Mouse (Mus musculus) kidney, adult 9 months (tissue): ENCODE data around the gene Cep164.
"Not testable (repeated sequence)": the region's sequence is repeated elsewhere in the genome, so short reads cannot be mapped to it uniquely, and the experiment has no call there.

Experiments used
- DNase-seq: peaks from one replicate; pipeline ENCODE4 v3.0.0; 2022

Gene Cep164

DNA sequence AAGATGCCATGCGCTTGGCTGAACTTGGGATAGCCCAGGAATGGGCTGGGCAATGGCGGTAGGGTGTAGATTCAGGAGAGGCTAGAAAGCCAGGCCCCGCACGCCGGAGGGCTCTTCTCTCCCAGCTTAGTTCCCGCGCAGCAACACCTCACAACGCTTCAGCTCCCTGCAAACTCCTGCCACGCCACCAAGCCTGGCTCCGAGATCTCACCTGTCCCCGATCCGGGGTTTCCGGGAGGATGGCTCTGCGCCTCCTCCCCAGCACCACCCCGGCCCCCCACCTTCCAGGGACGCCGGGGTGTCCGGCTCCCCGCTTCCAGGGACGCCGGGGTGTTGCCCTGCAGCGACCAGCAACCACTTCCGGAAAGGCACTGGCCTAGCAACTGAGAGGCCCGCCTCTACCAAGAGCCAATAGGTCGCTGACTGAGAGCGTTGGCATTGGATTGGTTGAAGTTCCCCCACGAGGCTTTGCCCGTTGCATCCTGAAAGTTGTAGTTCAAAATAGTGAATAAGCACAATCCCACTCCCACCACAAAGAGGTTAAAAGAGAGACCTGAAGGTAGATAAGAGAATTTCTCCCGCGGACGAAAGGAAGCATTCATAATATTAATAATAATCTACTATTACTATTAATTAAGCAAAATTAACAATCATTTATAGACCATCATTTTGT, at the start of gene Cep164:
TSS of gene Cep164 (minus strand) at position 401 of the 673 bp plus-strand sequence.
- peak; percentile 94 for DNase-seq

DNA sequence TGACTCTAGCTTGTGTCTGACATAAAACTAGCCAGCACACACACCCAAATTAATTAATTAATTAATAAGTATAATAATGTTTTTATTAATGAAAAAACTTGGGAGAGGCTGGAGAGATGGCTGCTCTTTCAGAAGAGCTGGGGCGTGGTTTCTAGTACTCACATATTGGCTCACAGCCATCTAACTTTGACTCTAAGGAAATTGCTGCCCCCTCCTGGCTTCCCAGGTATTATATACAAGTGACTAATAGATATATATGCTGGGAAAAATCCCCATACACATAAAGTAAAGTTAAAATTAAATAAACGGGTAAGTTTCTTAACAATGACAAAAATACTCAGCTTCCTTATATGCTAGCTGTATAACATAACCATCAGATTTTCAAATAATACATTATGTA, 49.4 kb upstream of the Cep164 start:
- peak; percentile 66 for DNase-seq

DNA sequence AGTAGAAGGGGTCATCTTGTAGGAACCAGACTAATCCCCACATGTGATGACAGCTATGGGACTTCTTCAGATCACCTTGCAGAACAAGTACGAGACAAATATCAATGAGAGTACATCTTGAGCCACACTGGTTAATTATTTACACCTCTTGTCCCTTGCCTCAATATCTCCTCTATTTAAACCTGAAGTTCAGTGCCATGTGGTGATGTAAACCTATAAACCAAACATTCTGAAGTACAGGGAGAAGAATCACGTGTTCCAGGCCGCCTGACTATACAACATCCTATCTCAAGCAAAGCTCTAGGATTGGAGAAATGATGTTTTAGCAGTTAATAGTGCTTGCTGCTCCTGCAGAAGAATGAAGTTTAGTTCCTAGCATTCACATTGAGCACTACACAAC, 41.8 kb upstream of the Cep164 start:
- DNase-seq, result no peak

DNA sequence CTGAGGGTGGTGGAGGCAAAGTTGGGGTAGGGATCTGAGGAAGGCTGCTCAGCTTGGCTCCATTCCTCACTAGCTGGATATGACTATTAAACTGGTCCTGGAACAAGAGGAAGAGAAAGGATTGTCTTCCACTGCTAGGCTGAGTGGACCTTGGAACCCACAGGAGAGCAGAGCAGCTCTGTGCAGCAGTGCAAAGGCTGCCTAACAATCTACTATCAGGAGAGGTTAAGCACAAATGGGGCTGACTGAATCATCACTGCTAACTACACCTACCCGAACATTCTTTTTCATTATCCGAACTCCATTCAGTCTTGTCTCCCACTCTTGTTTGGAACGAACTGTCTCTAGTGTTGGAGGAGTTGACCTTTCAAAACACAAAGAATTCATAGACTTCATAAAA, 40.7 kb upstream of the Cep164 start:
- no peak for DNase-seq

DNA sequence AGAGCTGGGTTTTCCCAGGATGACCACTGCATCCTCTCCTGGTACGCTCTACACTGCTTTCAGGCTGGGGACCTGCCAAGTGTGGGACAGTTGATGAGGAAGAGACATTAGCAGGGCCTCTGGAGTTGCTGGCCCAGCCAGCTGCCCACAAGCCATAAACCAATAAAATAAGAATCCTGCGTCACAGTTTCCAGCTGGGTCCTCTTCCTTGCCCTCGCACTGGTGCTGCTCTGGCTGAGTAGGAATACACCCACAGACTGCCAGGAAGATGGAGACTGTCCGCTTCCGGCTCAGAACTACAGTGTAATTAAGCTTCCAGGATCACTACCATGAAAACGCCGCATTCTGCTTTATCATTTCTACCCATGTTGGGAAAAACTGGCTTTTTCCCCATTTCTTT, 33.3 kb upstream of the Cep164 start:
- DNase-seq, result no peak

DNA sequence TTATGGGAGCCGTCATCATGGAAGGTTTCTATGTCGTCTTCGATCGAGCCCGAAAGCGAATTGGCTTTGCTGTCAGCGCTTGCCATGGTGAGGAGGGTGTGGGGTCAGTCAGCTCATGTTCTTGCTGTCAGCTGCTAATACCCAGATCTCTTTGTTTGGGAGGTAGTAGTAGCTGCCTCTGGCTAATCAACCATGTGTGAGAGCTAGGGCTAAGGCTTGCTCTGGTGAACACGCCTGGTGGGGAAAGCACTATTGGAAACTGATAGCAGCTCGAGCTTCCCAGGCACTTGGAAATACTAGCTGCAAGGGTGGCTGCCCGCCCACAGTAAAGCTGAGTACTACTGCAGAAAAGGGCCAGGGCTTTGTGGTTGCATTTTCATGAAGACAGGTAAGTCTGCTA, 30.9 kb upstream of the Cep164 start:
- DNase-seq, result no peak

DNA sequence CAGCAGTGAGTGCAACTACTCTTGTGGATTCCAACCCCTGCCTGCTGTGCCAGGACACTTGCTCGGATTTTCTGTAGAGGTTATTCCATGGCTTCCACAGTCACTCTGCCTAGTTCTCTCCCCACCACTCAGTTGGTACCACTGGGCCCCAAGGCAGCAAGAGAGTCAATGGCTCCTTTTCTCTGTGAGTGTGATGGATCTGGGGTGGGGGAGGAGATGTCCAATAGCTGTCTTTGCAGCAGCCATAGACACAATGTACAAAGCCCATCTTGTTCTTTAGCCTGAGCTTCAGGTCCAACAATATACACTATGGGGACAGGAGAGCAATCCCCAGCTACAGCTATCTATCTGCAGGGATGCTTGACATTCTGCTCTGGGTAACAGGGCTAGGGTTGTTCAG, 25.6 kb upstream of the Cep164 start:
- no peak for DNase-seq

DNA sequence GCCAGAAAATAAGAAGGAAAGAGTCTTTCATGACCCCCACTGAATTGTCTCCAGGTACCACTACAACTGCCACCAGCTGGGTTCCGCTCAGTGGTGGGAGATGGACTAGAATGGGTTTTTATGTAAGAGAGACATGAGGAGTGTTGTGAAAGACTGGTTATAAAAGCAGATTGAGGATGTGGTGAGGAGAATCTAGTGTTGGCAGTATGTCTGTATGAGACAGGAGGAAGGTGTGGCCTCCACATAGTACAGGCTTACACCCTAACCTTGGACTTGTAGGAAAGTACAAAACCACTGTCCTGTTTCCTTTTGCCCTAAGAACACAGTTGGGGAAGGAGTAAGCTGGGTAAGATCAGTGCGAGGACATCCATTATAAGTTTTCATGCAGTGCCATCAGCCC, 25.2 kb upstream of the Cep164 start:
- no peak for DNase-seq

DNA sequence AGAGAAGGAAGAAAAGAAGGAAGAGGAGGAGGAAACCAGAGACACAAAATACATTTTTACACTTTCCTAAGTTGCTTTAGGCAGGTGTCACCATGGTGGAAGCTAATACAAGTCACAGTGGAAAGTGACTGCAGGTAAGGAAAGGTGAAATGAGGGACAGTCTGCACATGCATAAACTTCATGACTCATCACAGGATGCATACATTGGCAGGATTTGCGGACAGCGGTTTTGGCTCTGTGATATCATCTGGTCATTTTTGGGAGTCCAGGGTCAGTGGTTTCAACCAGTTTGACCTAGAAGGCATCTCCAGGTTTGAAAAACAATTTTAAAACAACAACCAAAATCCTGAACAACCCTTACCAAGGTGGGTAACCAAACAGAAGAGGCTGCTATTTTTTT, 23.3 kb upstream of the Cep164 start:
- no peak for DNase-seq

DNA sequence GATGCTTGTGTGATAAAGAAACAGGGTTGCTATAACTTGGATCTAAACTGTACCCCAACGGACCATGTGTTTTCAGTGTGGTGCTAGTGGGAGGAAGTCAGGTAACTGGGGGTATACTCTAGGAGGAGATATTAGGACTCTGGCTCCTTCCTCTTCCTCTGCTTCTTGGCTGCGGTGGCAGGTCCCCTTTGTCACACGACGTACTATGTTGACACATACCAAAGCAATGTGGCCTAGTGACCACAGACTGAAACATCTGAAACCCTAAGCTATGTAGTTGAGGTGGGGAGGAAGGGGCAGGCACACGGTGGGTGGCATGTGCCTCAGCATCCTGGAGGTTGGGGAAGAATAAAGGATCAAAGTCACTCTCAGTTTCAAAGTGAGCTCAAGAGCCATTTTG, 22.8 kb upstream of the Cep164 start:
- no peak for DNase-seq

DNA sequence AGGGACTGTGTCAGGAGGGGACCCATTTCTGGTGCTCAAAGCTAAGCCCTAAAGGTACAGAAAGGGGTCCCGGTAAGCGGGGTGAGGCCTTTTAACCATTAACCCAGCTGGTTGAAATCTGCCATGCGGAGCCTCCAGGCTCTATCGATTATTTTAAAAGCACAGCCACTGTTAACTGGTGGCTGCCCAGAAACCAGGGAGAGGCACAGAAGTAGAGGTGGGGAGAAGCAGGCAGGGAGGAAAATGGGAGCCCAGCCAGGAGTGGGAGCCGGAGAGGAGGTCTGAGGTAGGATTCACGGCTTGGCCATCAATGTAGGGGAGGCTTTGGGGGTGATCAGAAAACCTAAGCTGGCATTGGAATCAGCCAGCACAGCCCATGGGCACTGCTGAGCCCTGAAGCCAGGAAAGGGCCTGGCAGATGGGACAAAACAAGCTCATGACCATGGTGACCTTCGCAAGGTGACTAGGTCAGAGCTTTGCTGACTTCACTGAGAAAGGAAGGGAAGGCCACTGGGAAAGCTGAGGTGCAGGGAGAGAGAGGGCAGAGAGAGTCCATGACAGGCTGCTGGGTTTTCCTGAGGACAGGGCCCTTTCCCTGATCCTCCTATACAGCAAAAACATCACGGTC, 22.2 kb upstream of the Cep164 start:
- peak; percentile 27 for DNase-seq

DNA sequence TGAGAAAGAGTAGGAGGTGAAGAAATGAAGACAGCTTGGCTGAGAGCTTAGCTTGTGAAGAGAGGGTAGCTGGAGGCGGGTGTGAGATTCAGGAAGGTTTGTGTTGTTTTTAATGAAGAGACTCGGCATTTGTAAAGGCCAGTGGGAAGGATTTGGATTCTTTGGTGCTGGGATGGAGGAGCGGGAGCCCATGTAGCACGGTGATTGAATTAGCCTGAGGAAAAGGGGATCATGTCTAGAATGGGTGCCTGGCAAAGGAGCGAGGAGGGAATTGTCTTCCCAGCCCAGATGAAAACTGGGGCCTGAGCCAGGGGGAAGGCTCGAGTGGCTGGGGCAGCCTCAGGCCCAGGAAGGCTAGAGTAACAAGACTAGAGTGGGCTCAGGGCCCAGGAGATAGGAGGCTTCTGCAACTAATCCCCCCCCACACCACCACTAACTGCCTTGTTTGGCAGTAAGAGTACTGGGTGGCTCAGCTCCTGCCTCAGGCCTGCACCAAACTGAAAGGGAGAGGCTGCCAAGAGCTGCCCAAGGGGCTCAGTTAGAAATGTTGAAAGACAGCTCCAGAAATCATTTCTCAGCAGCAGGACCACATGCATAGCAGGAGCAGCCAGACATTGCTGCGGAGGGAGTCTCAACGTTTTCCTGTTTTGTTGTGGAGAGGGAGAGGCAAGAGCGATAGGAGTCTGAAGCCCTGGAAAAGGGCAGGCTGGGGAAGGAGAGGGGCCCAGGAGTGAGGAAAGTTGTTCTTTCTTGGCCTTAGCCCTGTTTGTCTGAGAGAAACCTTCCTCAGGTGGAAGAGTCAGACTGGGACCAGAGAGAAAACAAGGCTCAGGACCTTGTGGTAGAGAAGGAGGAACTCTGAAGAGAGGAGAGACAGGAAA, 21.3 kb upstream of the Cep164 start:
- no peak for DNase-seq

DNA sequence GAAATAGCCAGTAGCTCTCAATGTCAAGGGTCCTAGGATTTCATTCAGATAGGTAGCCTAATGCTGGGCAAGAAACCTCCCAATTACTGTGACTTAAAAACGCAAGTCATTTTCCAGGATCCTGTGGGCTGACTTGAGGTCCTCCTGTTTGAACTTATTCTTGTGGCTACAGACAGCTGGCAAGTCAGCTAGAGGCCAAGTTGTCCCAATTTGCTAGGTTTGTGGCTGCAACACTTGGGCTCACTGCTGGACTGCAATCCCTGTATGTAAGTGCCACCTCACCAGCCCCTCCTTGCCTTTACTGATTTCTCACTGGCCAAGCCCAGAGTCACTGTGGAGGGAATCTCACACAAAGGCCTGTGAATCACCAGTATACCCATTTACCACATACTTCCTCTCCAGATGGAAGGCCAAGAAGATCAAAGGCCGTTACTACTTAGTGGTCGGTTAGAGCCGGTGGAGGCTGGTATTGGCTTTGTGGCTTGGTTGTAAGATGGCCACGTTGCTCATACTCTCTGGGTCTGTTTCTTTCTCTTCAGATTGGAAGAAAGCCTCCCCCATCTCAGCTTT, 18.5 kb upstream of the Cep164 start:
- no peak for DNase-seq

DNA sequence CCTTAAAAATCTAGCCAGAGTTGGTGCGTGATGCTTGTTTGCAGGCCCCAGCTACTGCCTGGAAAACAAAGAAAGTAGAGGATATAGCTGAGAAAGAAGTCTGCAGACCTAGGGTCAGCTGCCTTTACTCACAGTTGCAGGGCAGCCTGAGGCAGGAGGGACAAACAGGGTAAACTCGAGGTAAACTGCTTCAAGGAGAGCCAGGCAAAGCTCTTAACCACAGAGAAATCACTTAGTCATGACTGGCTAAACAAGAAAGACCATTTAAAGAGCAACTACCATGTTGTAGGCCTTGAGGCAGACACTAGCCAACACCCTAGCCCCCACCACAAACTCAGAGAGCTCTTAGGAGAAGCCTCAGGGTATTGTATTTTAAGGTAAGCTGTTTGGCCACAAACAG, 17.7 kb upstream of the Cep164 start:
- DNase-seq, result not testable (repeated sequence)

DNA sequence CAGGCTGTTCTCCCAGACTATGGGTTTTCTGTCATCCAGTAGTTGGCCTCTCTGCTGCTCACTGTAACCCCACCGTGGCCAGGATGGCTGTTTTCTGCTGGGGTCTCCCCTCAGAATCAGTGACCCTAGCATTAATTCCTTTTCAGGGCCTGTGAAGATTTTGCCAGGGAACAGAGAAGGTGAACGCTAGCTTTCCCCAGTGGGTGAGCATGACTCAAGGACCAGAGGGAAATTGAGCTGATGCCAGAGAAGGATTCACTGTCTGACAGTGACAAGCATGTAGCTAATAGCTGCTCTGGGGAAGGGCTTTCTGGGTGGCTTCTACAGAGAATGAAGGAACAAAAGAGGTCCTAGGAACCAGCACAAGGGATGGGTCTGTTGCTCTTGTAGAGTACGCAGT, 17.1 kb upstream of the Cep164 start:
- no peak for DNase-seq

DNA sequence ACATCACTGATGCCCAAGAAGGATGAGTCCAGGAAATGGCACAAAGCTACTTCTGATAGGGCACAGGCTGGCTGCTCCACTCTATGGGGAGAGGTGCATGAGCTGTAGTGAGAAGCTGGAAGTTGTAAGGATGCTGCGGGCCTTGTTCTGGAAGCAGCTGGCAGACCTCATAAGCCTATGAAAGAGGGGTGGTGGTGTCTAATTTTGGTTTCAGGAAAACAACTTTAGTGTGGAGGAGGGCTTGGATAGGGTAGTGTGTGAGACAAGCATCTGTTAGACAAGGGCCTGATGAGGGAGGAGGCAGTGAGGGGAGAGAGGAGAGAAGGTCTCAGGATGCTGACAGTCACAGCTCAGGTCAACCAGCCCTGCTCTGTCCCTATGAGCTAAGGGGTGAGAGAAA, 15.3 kb upstream of the Cep164 start:
- DNase-seq, result no peak

DNA sequence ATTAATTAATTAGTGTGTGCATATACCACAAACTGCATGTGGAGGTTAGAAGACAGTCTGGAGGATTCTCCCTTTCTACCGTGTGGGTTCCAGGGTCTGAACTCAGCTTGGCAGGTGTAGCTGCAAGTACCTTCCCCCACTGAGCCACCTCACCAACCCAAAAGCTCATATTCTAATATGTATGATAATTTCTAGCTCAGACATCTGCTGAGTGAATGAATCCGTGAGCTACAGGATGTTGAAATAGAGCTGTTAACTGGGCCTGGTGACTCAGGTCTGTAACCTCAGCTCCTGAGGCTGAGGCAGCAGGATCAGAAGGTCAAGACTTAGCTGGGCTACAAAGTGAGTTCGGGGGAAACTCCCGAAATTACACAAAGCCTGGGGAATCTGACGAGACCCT, 14.5 kb upstream of the Cep164 start:
- no peak for DNase-seq

DNA sequence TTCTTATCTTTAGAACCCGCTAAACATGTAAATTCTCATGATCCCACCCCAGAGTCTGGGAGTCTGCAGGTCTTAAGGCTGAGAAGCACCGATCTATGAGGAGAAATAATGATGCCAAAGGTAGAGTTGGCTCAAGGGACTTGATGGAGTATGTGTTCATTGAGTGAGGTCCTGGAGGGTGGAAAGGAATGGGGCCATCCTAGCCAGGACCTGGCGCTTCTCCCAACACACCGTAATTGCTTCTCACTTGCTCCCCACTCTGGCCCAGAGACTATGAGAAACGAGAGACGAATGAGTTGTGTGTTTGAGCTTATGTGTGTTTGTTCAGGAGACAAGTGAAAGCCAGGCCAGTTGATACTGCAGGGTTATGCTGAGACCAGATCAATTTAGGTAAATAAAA, 13.0 kb upstream of the Cep164 start:
- DNase-seq, result no peak

DNA sequence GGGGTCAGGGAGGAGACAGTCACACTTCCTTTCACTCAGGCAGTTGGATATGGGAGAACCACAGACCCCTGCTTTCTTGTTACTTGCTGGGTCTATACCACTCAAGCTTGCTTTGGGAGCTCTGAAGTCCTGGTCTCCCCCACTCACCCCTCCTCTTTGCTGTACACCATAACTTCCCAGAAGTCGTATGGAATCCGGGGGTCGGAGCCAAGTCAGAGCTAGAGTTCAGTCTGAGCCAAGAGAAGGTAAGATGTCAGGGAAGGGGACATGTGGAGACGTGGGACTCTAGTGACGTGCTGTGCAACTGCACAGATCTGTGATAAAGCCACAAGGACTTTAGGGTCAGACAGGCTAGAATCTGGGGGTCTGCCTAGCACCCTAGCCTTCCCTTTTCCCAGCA, 11.8 kb upstream of the Cep164 start:
- DNase-seq, result no peak

DNA sequence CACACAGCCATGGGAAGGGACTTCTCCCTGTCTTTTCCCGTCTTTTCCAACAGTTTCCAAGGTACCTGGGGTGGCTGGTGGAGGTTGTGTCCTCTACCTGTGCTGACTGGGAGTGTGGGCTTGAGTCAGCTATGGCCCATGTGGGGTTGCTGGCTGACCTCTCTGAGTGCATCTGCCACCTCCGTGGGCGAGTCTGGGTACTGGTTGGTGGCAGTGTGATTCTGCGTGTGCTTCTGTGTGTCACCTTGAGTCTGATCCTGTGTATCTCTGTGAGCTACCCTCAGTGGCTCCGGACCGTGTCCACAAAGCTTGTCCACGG, 11.4 kb upstream of the Cep164 start:
- no peak for DNase-seq

DNA sequence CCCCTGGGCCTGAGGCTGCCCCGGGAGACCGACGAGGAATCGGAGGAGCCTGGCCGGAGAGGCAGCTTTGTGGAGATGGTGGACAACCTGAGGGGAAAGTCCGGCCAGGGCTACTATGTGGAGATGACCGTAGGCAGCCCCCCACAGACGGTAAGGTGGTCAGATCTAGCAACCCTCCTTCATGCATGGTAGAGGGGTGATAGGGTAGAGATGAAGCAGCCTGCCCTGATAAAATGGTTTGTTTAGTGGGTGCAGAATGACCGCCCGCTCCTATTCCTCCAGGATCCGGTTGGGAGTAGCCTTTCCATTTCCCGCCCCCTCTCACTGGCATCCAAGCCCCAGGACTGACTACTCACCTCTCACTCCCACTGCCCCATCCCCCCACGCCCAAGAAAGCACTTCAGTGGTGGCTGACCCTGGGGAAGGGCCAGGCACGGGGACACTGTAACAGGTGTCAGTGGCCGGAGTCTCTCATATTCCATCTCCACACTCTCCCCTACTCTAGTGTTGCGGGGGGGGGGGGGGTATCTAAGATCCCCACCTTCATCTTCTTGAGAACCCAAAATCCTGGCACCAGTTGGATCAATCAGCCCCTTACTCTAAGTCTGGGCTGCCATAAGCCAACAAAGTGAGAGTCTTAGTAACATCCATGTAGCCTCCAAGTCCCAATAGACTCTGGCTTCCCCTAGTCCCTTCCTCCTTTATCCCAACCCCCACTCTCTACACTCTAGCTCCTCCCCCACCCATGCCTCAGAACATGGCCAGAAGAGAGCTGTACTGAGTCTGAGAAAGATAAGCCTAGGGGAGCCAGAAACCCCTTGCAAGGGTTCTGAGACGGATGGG, 10.9 kb upstream of the Cep164 start:
- DNase-seq, result peak; percentile 33

DNA sequence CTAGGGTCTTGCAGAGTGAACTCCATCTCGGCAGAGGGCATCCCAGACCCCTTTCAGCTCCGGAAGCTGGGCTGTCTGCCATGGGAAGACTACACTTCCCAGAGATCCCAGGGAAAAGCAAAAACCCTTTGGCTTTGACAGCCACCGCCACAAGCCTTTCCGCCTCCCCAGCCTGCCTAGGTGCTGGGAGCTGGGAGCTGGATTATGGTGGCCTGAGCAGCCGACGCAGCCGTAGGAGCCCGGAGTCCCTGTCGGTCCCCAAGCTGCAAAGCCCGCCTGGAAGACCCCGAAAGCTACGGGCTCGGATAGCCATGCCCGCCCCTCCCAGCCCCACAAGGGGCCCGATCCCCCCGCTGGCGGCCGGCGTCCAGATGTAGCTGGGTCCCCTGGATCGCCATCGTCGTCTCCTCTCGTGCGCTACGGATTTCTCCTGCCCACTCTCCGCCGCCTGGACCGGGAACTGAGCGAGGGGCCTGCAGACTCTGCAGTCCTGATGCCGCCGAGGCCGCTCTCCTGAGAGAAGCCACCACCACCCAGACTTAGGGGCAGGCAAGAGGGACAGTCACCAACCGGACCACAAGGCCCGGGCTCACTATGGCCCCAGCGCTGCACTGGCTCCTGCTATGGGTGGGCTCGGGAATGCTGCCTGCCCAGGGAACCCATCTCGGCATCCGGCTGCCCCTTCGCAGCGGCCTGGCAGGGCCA, 10.1 kb upstream of the Cep164 start, which contains the start of gene Bace1:
TSS of gene Bace1 (plus strand) at position 147 of the 705 bp plus-strand sequence.
- DNase-seq, result peak; percentile 89
